Mouse (Mus musculus): Measurements from ENCODE around the gene Rnf149.

Gene Rnf149

GRCm38 (mm10) chr1:39575778-39576375 is 1.3 kb downstream of the Rnf149 start:
- DNase-seq (ENCODE audit: low read depth, low spot score): no peak

DNA sequence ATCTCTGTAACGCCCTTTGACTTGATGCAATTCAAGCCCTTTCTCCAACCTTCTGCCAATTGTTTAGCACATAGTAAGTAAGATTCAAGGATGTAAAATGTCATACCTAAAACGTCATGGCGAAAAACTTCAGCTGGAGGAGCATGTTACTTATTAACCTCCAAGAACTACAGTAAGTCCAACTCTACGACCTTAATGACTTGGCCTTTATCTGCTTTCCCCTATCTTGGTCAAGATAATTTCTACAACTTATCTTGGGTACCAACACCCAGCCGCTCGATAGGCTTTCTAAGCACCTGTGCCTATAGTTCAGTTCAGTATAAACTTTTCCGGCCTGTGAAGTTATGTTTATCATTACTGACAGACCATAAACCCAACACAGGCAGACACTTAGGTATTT is 3.3 kb downstream of the Rnf149 start:
- DNase-seq (ENCODE audit: low read depth, low spot score): no peak

DNA sequence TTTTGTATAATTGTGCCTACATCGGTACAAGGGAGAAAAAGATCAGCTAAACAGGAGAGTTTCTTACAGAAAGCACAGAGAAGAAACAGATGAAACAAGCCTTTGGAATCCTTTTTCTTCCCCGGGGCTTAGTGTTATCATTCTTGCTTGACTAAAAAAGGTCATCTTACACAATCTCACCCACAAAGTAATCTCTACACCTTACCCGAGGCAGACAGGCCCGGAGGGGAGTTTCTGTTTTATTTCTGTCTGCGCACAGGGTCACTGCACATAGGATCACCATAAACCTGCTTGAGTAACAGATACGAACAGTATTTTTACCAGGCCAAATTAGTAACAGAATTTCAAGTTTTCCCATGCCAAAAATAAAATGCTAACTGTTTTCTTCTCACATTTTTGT is 5.6 kb downstream of the Rnf149 start:
- no peak for DNase-seq (ENCODE audit: low read depth, low spot score)

DNA sequence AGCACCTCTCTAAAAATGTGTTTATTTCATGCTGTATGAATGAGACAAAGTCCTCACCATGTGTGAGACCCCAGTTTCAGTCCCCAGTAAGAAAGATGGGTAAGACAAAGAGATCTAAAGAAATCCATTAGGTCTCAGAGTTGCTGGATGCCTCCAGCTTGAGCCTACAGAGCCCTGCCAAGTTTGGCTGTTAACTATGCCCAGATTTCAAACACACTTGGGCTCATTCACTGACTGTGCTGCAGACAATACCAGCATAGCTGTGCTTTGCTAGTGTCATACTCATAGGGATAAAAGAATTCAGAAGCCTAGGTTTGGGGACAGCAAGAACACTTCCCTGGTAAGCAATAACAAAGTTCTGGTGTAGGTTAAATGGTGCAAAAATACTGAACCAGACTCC is 9.1 kb downstream of the Rnf149 start:
- no peak for DNase-seq (ENCODE audit: low read depth, low spot score)

- no peak for DNase-seq (ENCODE audit: low read depth, low spot score)
Measured at GRCm38 (mm10) chr1:39564603-39565002, 12.6 kb downstream of the Rnf149 start.

- no peak for DNase-seq (ENCODE audit: low read depth, low spot score)
Measured at GRCm38 (mm10) chr1:39563161-39563560, 14.0 kb downstream of the Rnf149 start.

- DNase-seq (ENCODE audit: low read depth, low spot score): no peak
Measured at GRCm38 (mm10) chr1:39561920-39562319, 15.3 kb downstream of the Rnf149 start.

- no peak for DNase-seq (ENCODE audit: low read depth, low spot score)
Measured at GRCm38 (mm10) chr1:39559009-39559408, 18.2 kb downstream of the Rnf149 start.

DNA sequence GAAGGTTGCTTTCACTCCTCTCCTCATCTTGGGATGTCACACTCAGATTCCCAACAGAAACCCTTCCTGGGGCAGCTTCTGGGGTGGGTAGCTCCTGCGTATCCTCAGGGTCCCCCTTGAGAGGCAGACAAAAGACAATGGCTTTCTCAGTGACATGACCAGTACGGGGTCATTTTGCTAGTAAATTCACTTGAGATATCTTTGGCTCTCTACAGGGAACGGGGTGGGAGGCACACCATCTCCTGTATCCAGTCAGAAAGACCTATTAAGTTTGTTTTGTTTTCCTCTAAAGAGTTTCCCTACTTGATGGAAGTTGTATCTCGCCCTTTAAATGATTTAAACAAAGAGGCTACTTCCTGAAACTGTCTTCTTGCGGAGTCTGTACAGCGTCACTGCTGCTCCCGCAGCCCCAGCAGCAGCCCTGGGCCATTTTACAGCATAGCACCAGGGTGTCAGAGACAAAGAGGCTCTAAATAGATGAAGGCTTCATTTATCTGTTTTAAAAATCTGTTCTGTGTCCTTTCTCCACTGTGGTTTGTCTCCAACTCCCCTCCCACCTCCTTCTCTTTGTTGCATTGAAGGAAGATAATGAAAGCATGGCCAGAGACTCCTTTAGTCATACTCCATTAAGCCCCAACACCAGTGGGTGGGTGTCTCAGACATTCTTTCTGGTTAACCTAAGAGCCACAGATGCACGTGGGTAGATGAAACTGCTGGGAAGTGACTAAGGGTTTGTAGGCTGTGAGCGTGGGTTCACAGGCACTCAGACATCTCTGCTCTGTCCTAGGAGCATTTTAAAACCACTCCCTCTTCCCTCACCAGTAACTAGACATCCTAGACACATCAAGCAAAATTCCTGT is 21.4 kb downstream of the Rnf149 start:
- no peak for DNase-seq (ENCODE audit: low read depth, low spot score)

GRCm38 (mm10) chr1:39549831-39550230 is 27.4 kb downstream of the Rnf149 start:
- DNase-seq (ENCODE audit: low read depth, low spot score): no peak

DNA sequence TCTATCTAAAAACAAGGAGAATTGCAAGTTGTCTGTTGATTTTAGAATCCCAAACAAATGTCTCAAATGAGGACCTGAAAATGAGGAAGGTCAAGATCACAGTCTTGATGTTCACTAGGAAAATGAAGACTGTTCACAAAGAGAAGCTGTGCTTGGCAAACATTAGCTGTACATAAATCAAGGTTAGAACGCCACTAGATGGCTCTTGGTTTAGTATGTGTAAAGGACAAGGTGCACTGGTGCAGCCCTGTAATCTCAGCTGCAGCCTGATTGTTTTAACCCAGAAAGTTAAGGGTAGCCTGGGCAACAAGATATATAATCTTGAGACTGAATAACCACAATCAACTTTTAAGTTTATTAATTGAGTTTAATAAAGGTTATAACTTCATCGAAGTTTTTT is 30.0 kb downstream of the Rnf149 start:
- no peak for DNase-seq (ENCODE audit: low read depth, low spot score)

- DNase-seq (ENCODE audit: low read depth, low spot score): no peak
Measured at GRCm38 (mm10) chr1:39546160-39546866, 30.9 kb downstream of the Rnf149 start.

DNA sequence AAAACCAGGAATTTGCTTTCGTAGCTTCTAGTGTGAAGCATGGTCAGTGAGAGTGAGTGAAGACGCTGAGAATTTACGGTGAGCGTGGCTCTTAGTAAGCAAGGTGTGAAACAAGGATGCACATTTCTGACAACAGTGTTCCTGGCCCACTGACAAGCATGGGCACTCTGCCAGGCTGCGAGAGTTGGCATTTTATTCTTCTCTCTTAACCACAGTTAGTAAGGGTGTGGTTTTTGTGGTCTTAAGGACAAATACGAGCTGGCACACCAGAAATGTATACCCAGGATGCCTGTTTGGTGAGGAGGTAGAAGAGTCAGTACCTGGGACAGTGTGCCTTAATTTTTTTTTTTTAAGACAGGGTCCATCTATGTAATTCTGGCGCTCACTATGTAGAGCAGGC is 31.6 kb downstream of the Rnf149 start:
- DNase-seq (ENCODE audit: low read depth, low spot score): no peak

DNA sequence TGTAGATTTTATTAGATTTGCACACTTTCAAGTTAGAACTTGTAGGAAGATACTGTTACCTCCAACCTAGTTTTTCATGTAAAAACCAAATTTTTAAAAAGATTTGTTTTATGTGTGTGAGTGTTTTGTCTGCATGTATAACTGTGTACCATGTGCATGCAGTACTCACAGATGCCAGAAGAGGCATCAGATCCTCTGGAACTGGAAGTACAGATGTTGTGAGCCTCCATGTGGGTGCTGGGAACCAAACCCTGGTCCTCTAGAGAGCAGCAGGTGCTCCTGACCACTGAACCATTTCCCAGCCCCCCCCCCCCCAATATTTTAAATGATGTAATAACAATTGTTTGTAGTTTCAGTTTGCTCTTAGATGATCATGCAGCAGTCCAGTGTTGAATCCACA is 36.6 kb downstream of the Rnf149 start:
- DNase-seq (ENCODE audit: low read depth, low spot score): no peak

DNA sequence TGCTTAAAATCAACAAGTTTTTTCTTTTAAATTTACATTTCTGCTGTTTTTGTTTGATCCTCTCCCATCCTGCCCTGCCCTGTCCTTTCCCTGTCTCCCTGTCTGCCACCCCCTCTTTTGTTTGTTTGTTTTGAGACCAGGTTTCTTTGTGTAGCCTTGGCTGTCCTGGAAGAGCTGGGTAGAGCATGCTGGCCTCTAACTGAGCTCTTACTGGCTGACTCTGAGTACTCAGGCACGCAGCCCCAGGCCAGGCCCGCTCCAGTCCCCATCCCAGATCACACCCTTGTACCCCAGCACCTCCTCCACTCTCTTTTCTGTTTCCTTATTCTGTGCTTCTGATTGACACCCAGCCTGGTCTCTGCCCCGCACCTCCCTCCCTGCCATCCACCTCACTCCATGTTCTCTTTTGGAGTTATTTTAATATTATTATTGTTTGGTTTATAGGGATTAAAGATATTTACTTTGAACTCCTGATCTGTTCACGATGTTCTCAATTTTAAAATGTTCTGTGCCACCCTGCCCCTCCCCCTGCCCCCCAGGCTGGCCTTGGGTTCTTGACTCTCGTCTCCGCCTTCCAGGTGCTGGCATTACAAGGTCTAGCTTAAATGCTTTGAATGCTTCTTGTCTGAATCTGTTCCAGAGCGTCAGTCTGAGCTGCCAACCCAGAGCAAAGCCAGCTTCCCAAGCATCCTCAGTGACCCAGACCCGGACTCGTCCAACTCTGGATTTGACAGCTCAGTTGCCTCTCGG is 39.4 kb downstream of the Rnf149 start:
- DNase-seq (ENCODE audit: low read depth, low spot score): no peak

DNA sequence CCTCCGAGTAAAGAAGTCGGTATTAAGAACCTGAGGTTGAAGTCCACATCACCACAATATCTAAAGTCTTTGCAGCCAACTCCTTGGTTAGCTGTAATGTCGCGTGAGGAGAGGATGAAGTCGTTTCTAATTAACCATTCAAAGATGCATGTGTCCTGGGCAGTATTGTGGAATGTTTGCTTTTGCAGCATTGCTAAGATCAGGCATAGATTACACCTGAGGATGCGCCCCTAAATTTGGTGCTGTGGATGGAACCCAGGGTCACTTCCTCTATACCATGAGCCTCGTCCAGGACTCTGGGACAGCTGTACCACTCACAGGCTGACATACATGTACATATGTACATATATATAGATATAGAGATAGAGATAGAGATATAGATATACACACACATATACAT is 40.5 kb downstream of the Rnf149 start:
- DNase-seq (ENCODE audit: low read depth, low spot score): no peak

DNA sequence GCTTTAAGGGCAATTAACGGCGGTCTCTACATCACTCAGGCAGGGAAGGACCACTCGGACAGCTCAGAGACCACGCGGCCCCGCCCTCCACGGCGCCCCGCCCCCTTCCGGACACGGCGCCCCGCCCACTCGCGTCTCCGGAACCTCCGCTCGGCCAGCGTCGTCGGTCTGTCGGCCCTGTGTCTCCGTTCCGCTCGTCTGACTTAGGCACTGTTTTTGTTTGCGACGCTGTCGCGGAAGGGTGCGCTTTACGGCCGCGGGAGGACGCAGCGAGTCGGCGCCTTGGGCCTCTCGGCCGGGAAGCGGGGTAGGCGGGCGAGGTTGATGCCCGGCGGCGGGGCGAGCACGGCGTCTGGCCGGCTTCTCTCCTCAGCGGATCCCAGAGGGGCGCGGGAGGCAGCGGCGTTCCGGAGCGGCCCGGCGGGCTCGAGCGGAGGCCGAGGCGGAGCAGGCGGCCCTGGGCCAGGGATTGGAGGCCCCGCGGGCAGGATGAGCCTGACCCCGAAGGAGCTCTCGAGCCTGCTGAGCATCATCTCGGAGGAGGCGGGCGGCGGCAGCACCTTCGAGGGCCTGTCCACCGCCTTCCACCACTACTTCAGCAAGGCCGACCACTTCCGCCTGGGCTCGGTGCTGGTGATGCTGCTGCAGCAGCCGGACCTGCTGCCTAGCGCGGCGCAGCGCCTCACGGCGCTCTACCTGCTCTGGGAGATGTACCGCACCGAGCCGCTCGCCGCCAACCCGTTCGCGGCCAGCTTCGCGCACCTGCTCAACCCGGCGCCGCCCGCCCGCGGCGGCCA is 41.5 kb downstream of the Rnf149 start:
- DNase-seq (ENCODE audit: low read depth, low spot score): peak; percentile 97

DNA sequence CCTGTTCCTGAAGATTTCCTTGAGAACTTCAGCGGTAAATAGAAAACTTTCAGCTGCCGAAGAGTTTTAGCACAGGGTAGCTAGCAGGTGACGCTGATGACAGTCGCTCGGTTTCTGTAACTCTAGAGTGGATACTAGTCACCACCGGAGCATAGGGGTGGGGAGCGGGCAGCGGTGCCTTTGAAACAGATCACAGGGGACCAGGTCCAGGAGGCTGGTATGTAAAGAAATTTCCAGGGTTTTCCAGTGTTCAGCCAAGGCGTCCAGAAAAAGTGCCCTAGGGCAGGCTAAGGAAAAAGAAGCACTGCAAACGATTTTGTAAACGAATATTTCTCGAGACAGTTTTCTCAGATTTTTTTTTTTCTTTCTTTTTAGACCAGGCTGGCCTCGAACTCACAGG is 42.4 kb downstream of the Rnf149 start, which contains the start of gene Cnot11:
Gene Cnot11 (plus strand): TSS at position 162 of the 400 bp plus-strand sequence.
- no peak for DNase-seq (ENCODE audit: low read depth, low spot score)

DNA sequence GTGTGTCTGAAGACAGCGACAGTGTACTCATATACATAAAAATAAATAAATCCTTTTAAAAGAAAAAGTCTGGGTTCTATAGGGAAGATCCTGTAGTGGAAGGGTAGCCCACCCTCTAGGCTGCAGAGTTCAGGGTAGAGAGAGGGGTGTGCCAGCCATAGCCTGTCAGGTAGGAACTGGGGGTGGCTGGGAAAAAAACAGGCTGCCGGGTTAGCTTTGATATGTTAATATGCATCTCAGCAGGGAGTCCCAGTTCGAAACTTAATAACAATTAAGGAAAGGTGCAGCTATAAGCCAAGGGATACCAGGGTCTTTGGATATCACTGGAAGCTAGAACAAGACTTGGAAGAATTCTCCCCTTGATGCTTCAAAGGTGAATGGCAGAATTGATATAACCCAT is 43.3 kb downstream of the Rnf149 start:
- DNase-seq (ENCODE audit: low read depth, low spot score): no peak

GRCm38 (mm10) chr1:39531036-39531435 is 46.2 kb downstream of the Rnf149 start:
- no peak for DNase-seq (ENCODE audit: low read depth, low spot score)
